Mouse (Mus musculus) erythroblast, adult 5-6 weeks (primary cell): ENCODE measurements around the gene Tmem150c. TPM values are rescaled to one million over a fixed set of nuclear protein-coding genes. Genes with fewer than 3 reads are reported as not detected.
A peak's percentile ranks its signal among the peaks of the same experiment; 100 is the strongest.

Experiments used
- ATAC-seq: replicated peaks from 2 replicates; pipeline ENCODE4 v1.8.0; 2016; ENCODE audit warnings: moderate number of reproducible peaks, mild to moderate bottlenecking, moderate TSS enrichment, inconsistent platforms; ENCODE audit not compliant: poor library complexity, low FRiP score, severe bottlenecking
- total RNA-seq, 2 experiments: library from RNA; stranded (forward) in 1 of 2; stranded (reverse) in 1 of 2; fragments of 150-400 nt in 1 of 2; fragments of 200-764, 138-1000 nt in 1 of 2; gene quantifications; 2 replicates each; pipeline versions ENCODE4 v1.2.3 to v1.2.4; 2015 to 2017; ENCODE audit warnings: low replicate concordance in 2 of 2

The Tmem150c gene
- total RNA-seq, 2 experiments from 2014 or later = not detected

- ATAC-seq = no peak
These were observed 49.9 kb downstream of the Tmem150c start for GRCm38 (mm10) chr5:100109543-100110282.

- no peak for ATAC-seq
These were observed 50.7 kb downstream of the Tmem150c start for GRCm38 (mm10) chr5:100108866-100109265.

- ATAC-seq = no peak
These were observed 57.2 kb downstream of the Tmem150c start for GRCm38 (mm10) chr5:100102395-100102794.

- ATAC-seq = no peak
These were observed 61.6 kb downstream of the Tmem150c start for GRCm38 (mm10) chr5:100097967-100098366.

GRCm38 (mm10) chr5:100096955-100097354 is 62.7 kb downstream of the Tmem150c start:
- ATAC-seq = no peak

GRCm38 (mm10) chr5:100091602-100092001 is 68.0 kb downstream of the Tmem150c start:
- no peak for ATAC-seq

GRCm38 (mm10) chr5:100091263-100091594 is 68.4 kb downstream of the Tmem150c start:
- ATAC-seq = no peak

- no peak for ATAC-seq
These were observed 68.9 kb downstream of the Tmem150c start for GRCm38 (mm10) chr5:100090515-100091262.

- ATAC-seq = no peak
These were observed 74.5 kb downstream of the Tmem150c start for GRCm38 (mm10) chr5:100085097-100085496.

- no peak for ATAC-seq
These were observed 75.5 kb downstream of the Tmem150c start for GRCm38 (mm10) chr5:100083953-100084562.

GRCm38 (mm10) chr5:100082006-100082405 is 77.6 kb downstream of the Tmem150c start:
- ATAC-seq = no peak

- no peak for ATAC-seq
These were observed 79.7 kb downstream of the Tmem150c start for GRCm38 (mm10) chr5:100079931-100080275.

GRCm38 (mm10) chr5:100079040-100079930 is 80.3 kb downstream of the Tmem150c start:
- ATAC-seq = no peak

GRCm38 (mm10) chr5:100074571-100074970 is 85.0 kb downstream of the Tmem150c start:
- no peak for ATAC-seq

GRCm38 (mm10) chr5:100072557-100072956 is 87.1 kb downstream of the Tmem150c start:
- ATAC-seq = no peak

- ATAC-seq = no peak
These were observed 88.1 kb downstream of the Tmem150c start for GRCm38 (mm10) chr5:100071541-100071940.

GRCm38 (mm10) chr5:100070255-100070654 is 89.4 kb downstream of the Tmem150c start:
- peak; percentile 91 for ATAC-seq

GRCm38 (mm10) chr5:100069526-100069925 is 90.1 kb downstream of the Tmem150c start:
- no peak for ATAC-seq

- ATAC-seq = no peak
These were observed 92.0 kb downstream of the Tmem150c start for GRCm38 (mm10) chr5:100067579-100067978.

- ATAC-seq = no peak
These were observed 98.7 kb downstream of the Tmem150c start for GRCm38 (mm10) chr5:100060876-100061275.
